Mouse (Mus musculus): ENCODE measurements around the gene Prrx2. TPM values are rescaled to one million over a fixed set of nuclear protein-coding genes. Genes with fewer than 3 reads are reported as not detected.

Prrx2 gene
- polyA plus RNA-seq, 1 experiment from 2014 or later: 4.3 TPM

DNA sequence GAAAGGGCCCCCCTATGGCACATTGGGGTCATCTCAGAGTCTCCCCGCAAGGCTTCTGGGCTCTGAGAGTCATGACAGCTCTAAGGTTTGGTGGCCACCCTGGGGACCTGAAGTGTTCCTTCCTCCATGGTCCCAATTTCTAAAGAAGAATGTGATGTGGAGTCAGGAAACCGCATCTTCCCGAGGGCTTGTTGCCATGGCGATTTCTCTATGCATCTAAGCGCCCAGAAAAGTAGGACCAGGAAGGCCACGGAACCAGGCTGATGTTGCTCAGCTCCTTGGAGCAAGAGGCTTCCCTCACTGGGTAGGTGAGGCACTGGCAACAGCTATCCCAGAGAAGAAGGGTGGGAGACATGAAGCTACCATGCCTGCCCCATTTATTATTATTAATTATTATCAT lies 22.3 kb downstream of the Prrx2 start:
- H3K9me3 ChIP-seq (ENCODE audit: low read length): no peaks in the 10 kb centered on the region
- H3K27me3 ChIP-seq (replicated peaks; ENCODE audit: insufficient read depth, low read length): no peaks in the 10 kb centered on the region
- no peak overlapping the region for H3K4me2 ChIP-seq (replicated peaks; ENCODE audit: low read depth, low read length)
- ATAC-seq: no peak
- TF ChIP-seq EP300 (IDR thresholded peaks at IDR 0.05): no peak
- no peak for TF ChIP-seq CTCF (IDR thresholded peaks at IDR 0.05)
- no peak overlapping the region for H3K27ac ChIP-seq (ENCODE audit: low read length)
- H3K4me1 ChIP-seq (ENCODE audit: insufficient read depth, low read depth, low read length): no peaks in the 10 kb centered on the region
- WGBS: 74% methylated on average over 6 of the region's 6 CpGs
- no peak for DNase-seq (ENCODE audit: low spot score)
- no peak overlapping the region for H3K4me3 ChIP-seq (ENCODE audit: low read depth, low read length)
- H3K36me3 ChIP-seq (ENCODE audit: insufficient read depth, low read length): no peaks in the 10 kb centered on the region
- H3K9ac ChIP-seq (replicated peaks; ENCODE audit: low read depth): no peak overlapping the region

DNA sequence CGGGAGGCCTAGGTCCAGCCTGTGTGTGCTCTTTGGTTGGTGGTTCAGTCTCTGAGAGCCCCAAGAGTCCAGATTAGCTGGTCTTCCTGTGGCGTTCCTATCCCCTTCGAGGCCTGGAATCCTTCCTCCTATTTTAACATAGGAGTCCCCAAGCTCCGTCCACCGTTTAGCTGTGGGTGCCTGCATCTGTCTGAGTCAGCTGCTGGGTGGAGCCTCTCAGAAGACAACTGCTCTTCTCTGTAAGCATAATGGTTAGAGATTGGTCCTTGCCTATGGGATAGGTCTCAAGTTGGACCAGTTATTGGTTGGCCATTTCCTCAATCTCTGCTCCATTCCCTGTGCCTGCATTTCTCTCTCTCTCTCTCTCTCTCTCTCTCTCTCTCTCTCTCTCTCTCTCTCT lies 25.0 kb downstream of the Prrx2 start:
- no peak overlapping the region for H3K4me3 ChIP-seq (ENCODE audit: low read depth, low read length)

DNA sequence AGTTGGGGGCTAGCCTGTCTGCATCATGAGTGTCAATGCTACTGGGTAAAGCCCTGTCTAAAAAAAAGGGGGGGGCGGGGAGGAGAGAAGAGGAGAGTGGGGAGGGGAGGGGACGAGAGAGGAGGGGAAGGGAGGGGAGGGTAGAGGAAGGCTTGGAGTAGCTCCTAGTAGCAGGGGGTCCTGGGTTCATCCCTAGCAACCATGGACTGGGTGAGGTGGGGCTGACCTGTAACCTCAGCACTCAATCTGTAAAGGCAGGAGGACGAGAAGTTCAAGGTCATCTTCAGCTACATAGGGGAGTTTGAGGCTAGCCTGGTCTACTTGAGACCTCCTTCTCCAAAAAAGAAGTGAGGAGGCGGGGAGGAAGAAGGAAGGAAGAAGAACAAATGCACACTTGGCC lies 27.3 kb downstream of the Prrx2 start:
- Histone ChIP-seq H3K4me2 (replicated peaks; ENCODE audit: low read depth, low read length) (no peak overlapping the region), H3K4me1 (ENCODE audit: insufficient read depth, low read depth, low read length) (0 out of 2 replicates have a peak, but pooled peaks cover 2% of the 10 kb centered on the region), H3K27ac (ENCODE audit: low read length) (no peak overlapping the region), H3K4me3 (ENCODE audit: low read depth, low read length) (no peak overlapping the region), H3K36me3 (ENCODE audit: insufficient read depth, low read length) (no peaks in the 10 kb centered on the region), H3K9ac (replicated peaks; ENCODE audit: low read depth) (no peak overlapping the region), H3K27me3 (replicated peaks; ENCODE audit: insufficient read depth, low read length) (no peaks in the 10 kb centered on the region), H3K9me3 (ENCODE audit: low read length) (no peaks in the 10 kb centered on the region)
- TF ChIP-seq EP300 (IDR thresholded peaks at IDR 0.05) (no peak), CTCF (IDR thresholded peaks at IDR 0.05) (no peak)
- ATAC-seq (no peak), DNase-seq (ENCODE audit: low spot score) (no peak)
- WGBS: 54% methylated on average over 3 of the region's 4 CpGs

More for the DNA sequence above, 25.0 kb downstream of the Prrx2 start:
- Histone ChIP-seq H3K27ac (ENCODE audit: low read length) (no peak overlapping the region), H3K4me1 (ENCODE audit: insufficient read depth, low read depth, low read length) (no peaks in the 10 kb centered on the region), H3K9me3 (ENCODE audit: low read length) (no peaks in the 10 kb centered on the region), H3K4me2 (replicated peaks; ENCODE audit: low read depth, low read length) (no peak overlapping the region), H3K27me3 (replicated peaks; ENCODE audit: insufficient read depth, low read length) (no peaks in the 10 kb centered on the region), H3K9ac (replicated peaks; ENCODE audit: low read depth) (no peak overlapping the region), H3K36me3 (ENCODE audit: insufficient read depth, low read length) (no peaks in the 10 kb centered on the region)
- DNase-seq (ENCODE audit: low spot score) (no peak), ATAC-seq (no peak)
- TF ChIP-seq CTCF (IDR thresholded peaks at IDR 0.05): no peak
- no peak for TF ChIP-seq EP300 (IDR thresholded peaks at IDR 0.05)
- 57% methylated on average over 5 of the region's 5 CpGs for WGBS

DNA sequence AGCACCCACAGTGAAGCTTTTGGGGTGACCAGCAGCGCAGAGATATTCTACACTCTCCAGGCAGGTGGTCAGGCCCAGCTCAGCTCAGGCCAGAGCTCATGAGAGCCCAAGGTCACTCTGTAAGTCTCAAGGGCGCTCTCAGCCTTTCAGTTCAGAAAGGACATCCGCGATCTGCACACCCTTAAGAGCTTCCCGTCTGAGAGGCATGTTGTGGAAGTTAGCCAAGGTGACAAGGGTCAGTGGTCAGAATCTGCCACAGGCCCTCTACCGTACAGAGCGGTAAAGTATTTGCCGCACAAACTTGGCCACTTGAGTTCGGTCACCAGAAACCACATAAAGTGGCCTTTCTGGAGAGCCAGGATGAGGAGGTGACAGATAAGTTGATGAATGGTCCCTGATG lies 28.8 kb downstream of the Prrx2 start:
- no peak for TF ChIP-seq CTCF (IDR thresholded peaks at IDR 0.05)
- no peak for TF ChIP-seq EP300 (IDR thresholded peaks at IDR 0.05)
- no peak overlapping the region for H3K9ac ChIP-seq (replicated peaks; ENCODE audit: low read depth)
- DNase-seq (ENCODE audit: low spot score): no peak
- 46% methylated on average over 9 of the region's 9 CpGs for WGBS
- no peaks in the 10 kb centered on the region for H3K9me3 ChIP-seq (ENCODE audit: low read length)
- no peak overlapping the region for H3K4me2 ChIP-seq (replicated peaks; ENCODE audit: low read depth, low read length)
- H3K4me3 ChIP-seq (ENCODE audit: low read depth, low read length): no peak overlapping the region
- 0 out of 2 replicates have a peak, but pooled peaks cover 2% of the 10 kb centered on the region for H3K4me1 ChIP-seq (ENCODE audit: insufficient read depth, low read depth, low read length)
- no peaks in the 10 kb centered on the region for H3K36me3 ChIP-seq (ENCODE audit: insufficient read depth, low read length)
- no peaks in the 10 kb centered on the region for H3K27me3 ChIP-seq (replicated peaks; ENCODE audit: insufficient read depth, low read length)
- H3K27ac ChIP-seq (ENCODE audit: low read length): no peak overlapping the region
- ATAC-seq: no peak

DNA sequence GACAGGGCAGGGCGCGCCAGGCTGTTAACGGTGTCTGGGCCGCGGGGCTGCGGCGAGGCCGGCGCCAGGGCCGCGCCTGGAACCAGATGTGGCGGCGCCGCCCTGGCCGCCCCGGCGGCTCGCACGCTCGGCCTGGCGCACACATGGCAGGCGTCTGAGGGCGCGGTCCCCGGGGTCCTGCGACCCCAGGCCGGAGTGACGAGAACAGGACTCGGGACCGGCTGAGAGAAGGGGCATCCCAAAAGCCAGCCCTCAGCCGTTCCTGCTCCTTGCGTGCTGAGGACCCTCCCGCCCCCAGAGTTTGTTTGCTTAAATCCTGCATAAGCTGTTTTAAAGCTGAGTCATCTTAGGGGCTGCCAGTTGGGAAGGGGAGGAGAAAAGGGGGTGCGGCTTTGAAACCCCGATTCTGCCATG lies 30.2 kb downstream of the Prrx2 start:
- 0 out of 2 replicates have a peak, but pooled peaks cover 2% of the 10 kb centered on the region for H3K4me1 ChIP-seq (ENCODE audit: insufficient read depth, low read depth, low read length)
- H3K27me3 ChIP-seq (replicated peaks; ENCODE audit: insufficient read depth, low read length): no peaks in the 10 kb centered on the region
- WGBS: 3% methylated on average over 30 of the region's 35 CpGs
- peak overlapping the region; percentile 52 for H3K4me2 ChIP-seq (replicated peaks; ENCODE audit: low read depth, low read length)
- no peak overlapping the region for H3K9ac ChIP-seq (replicated peaks; ENCODE audit: low read depth)
- TF ChIP-seq CTCF (IDR thresholded peaks at IDR 0.05) (no peak), EP300 (IDR thresholded peaks at IDR 0.05) (no peak)
- ATAC-seq (peak; percentile 60), DNase-seq (ENCODE audit: low spot score) (peak; percentile 39)
- no peaks in the 10 kb centered on the region for H3K36me3 ChIP-seq (ENCODE audit: insufficient read depth, low read length)
- H3K9me3 ChIP-seq (ENCODE audit: low read length): no peaks in the 10 kb centered on the region
- H3K27ac ChIP-seq (ENCODE audit: low read length): no peak overlapping the region
- peak overlapping the region; percentile 14; the same call in 1 of the 2 replicates for H3K4me3 ChIP-seq (ENCODE audit: low read depth, low read length)

DNA sequence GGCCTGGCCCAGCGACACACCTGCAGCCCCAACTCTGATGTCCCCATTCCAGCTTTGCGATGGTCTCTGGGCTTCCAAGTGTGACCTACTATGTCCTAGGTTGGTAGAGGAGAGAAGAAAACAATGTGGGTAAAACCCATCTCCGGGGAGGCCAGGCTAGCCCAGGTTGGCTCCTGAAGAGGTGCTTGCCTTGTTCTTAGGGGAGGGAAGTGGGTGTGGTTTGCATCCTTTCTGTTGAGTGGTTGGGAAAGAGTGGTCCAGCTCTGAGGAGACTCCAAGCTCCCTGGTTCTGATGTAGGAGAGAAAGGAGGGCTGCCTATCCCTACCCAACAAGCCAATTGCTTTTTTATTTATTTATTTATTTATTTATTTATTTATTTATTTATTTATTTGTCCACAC lies 30.7 kb downstream of the Prrx2 start:
- 55% methylated on average over 3 of the region's 3 CpGs for WGBS

DNA sequence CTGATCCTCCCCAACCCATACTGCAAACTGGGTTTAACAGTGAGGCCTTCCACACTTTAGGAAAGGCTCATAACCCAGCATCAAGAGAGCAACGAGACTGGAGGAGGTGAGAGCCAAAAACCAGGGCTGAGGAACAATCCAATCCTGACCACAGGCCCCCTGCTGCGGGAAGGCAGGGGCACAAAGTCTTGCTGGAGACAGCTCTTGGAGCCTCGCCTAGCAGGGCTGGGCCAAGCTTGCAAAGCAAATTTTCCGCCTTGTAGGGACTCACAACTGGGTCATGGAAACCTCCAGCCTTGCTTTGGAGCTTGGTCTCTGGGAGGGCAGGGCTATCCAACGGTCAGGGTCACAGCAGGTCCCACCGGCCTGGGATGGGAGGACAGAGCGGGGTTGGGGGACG lies 36.1 kb downstream of the Prrx2 start:
- H3K4me2 ChIP-seq (replicated peaks; ENCODE audit: low read depth, low read length): no peak overlapping the region
- DNase-seq (ENCODE audit: low spot score) (no peak), ATAC-seq (no peak)
- no peaks in the 10 kb centered on the region for H3K9me3 ChIP-seq (ENCODE audit: low read length)
- H3K4me1 ChIP-seq (ENCODE audit: insufficient read depth, low read depth, low read length): no peaks in the 10 kb centered on the region
- no peaks in the 10 kb centered on the region for H3K27me3 ChIP-seq (replicated peaks; ENCODE audit: insufficient read depth, low read length)
- 64% methylated on average over 8 of the region's 8 CpGs for WGBS
- H3K4me3 ChIP-seq (ENCODE audit: low read depth, low read length): no peak overlapping the region
- TF ChIP-seq EP300 (IDR thresholded peaks at IDR 0.05): no peak
- no peak for TF ChIP-seq CTCF (IDR thresholded peaks at IDR 0.05)
- no peak overlapping the region for H3K9ac ChIP-seq (replicated peaks; ENCODE audit: low read depth)
- H3K36me3 ChIP-seq (ENCODE audit: insufficient read depth, low read length): no peaks in the 10 kb centered on the region
- H3K27ac ChIP-seq (ENCODE audit: low read length): no peak overlapping the region

More for the DNA sequence above, 30.7 kb downstream of the Prrx2 start:
- Histone ChIP-seq H3K4me3 (ENCODE audit: low read depth, low read length) (no peak overlapping the region), H3K4me2 (replicated peaks; ENCODE audit: low read depth, low read length) (no peak overlapping the region; the same call in 1 of the 2 replicates), H3K4me1 (ENCODE audit: insufficient read depth, low read depth, low read length) (0 out of 2 replicates have a peak, but pooled peaks cover 2% of the 10 kb centered on the region), H3K9ac (replicated peaks; ENCODE audit: low read depth) (no peak overlapping the region), H3K27ac (ENCODE audit: low read length) (no peak overlapping the region), H3K36me3 (ENCODE audit: insufficient read depth, low read length) (no peaks in the 10 kb centered on the region), H3K9me3 (ENCODE audit: low read length) (no peaks in the 10 kb centered on the region), H3K27me3 (replicated peaks; ENCODE audit: insufficient read depth, low read length) (no peaks in the 10 kb centered on the region)
- DNase-seq (ENCODE audit: low spot score) (no peak), ATAC-seq (no peak)
- TF ChIP-seq CTCF (IDR thresholded peaks at IDR 0.05): no peak

Measured in lung, postnatal 0 days (tissue).